ENCODE assay signal across 10 mouse cellular contexts in genomic region chr7:46587466-46587865, GRCm38 (mm10). TPM values are rescaled to one million over a fixed set of nuclear protein-coding genes. Genes with fewer than 3 reads are reported as not detected.
DNase-seq lines count a peak whose midpoint lies in the region; ATAC-seq and TF ChIP-seq lines count a peak whose summit lies in the region.
"Had no signal": no experiment of that assay in that cellular context is flagged by ENCODE, and none has a peak within 500 bp of the region (broad histone marks: within the 10 kb centered on the region; RNA-seq: fewer than 3 reads in every experiment).

No protein-coding gene starts in this region.

- no peak overlapping the region for H3K4me2 ChIP-seq in intestine, postnatal 0 days (replicated peaks; ENCODE audit: low read depth)

- H3K27me3 ChIP-seq in intestine, postnatal 0 days (replicated peaks; ENCODE audit: control insufficient read depth, insufficient read depth, low read length), result no peaks in the 10 kb centered on the region

- WGBS in intestine, postnatal 0 days, result 67% methylated on average over 17 of the region's 17 CpGs
- WGBS in lung, adult 2 months, result 50% methylated on average over 17 of the region's 17 CpGs

- no peak for TF ChIP-seq POLR2A in lung, adult 2 months (IDR thresholded peaks at IDR 0.05; ENCODE audit: borderline replicate concordance, extremely low read depth, low read depth, low read length)

- H3K4me3 ChIP-seq in intestine, postnatal 0 days (ENCODE audit: low read depth, low read length), result no peak overlapping the region
- H3K4me3 ChIP-seq in lung, adult 2 months (replicated peaks; ENCODE audit: extremely low read depth, low read depth, low read length), result no peak overlapping the region

- DNase-seq in gastrocnemius, adult 18-20 months (ENCODE audit: low spot score), result peak; percentile 37
- no peak for DNase-seq in gastrocnemius, postnatal 10 days
- DNase-seq in R1 (ENCODE audit: low read depth, low spot score), result peak; percentile 25
- DNase-seq in urinary bladder, postnatal 14 days (ENCODE audit: low spot score), result no peak
- DNase-seq in lung, adult 2 months, result no peak
- DNase-seq: kidney, postnatal 4 days; liver, postnatal 0 days had no signal

- H3K27ac ChIP-seq in intestine, postnatal 0 days (ENCODE audit: low read depth, low read length), result no peak overlapping the region

- TF ChIP-seq CTCF in intestine, postnatal 0 days (IDR thresholded peaks at IDR 0.05; ENCODE audit: low read depth), result no peak
- TF ChIP-seq CTCF in lung, adult 2 months (IDR thresholded peaks at IDR 0.05; ENCODE audit: insufficient read depth, low read length), result no peak

- ATAC-seq in granulocyte monocyte progenitor cell, adult 5-6 weeks (replicated peaks; ENCODE audit: poor library complexity, severe bottlenecking), result peak; percentile 33; the same call in 1 of the 2 replicates
- peak; percentile 36 for ATAC-seq in megakaryocyte progenitor cell, adult 5-6 weeks (replicated peaks; ENCODE audit: poor library complexity)
- ATAC-seq in intestine, postnatal 0 days, result no peak
- ATAC-seq: liver, postnatal 0 days had no signal

- H3K9ac ChIP-seq in intestine, postnatal 0 days (ENCODE audit: low read depth, low read length), result no peak overlapping the region
- H3K9ac ChIP-seq: liver, postnatal 0 days had no signal

- H3K4me1 ChIP-seq in intestine, postnatal 0 days (replicated peaks; ENCODE audit: control insufficient read depth, insufficient read depth, low read length), result no peaks in the 10 kb centered on the region
- no peaks in the 10 kb centered on the region for H3K4me1 ChIP-seq in lung, adult 2 months (ENCODE audit: control insufficient read depth, insufficient read depth, low read length)

- H3K9me3 ChIP-seq in intestine, postnatal 0 days (ENCODE audit: control insufficient read depth), result no peaks in the 10 kb centered on the region

- no peaks in the 10 kb centered on the region; the same call in 1 of the 2 replicates for H3K36me3 ChIP-seq in intestine, postnatal 0 days (ENCODE audit: control insufficient read depth, insufficient read depth)

RNA-seq across cellular contexts. Expression of gene Sergef, which starts 52.1 kb away (rescaled TPM):
- total RNA-seq in gastrocnemius, adult 18-20 months (2021), result 1 to 10 TPM; 3.9 to 4.3 TPM
- 1 to 10 TPM; 5.8 to 6.7 TPM for total RNA-seq in gastrocnemius, postnatal 10 days (2021)
- total RNA-seq in granulocyte monocyte progenitor cell, adult 5-6 weeks (2014; fragmentation: Nextera tagmentation), result 11.2 and 24.1 TPM in 2 replicates
- total RNA-seq in granulocyte monocyte progenitor cell, adult 5-6 weeks (2017), result 10.4 and 12.4 TPM in 2 replicates
- 4.0 and 6.6 TPM in 2 replicates for total RNA-seq in megakaryocyte progenitor cell, adult 5-6 weeks (2015)
- 8.1 and 10.8 TPM in 2 replicates for total RNA-seq in megakaryocyte progenitor cell, adult 5-6 weeks (2017)
- polyA plus RNA-seq in intestine, postnatal 0 days (2015; fragmentation: Nextera tagmentation; extraction: Ambion mirVana), result 7.5 TPM in 2 replicates
- 7.2 and 9.5 TPM in 2 replicates for polyA plus RNA-seq in lung, adult 2 months (2012; rRNA removed)

Comparison
In these comparisons a context has a peak if more than half of its experiments do, and no peak if none do; other contexts are left out.
1. DNase-seq: peak in gastrocnemius, adult 18-20 months (single experiment) and R1 (single experiment); none in gastrocnemius, postnatal 10 days (single experiment), urinary bladder, postnatal 14 days (single experiment) and lung, adult 2 months (single experiment).